In genomic region chr15:78382115-78382514, GRCm38 (mm10) we compare ENCODE assay signal across 18 mouse cellular contexts. TPM values are rescaled to one million over a fixed set of nuclear protein-coding genes. Genes with fewer than 3 reads are reported as not detected.
"Had no signal": no experiment of that assay in that cellular context is flagged by ENCODE, and none has a peak within 500 bp of the region (broad histone marks: within the 10 kb centered on the region; RNA-seq: fewer than 3 reads in every experiment).

No protein-coding gene starts in this region.

- DNase-seq: layer of hippocampus, adult 9-11 months; layer of hippocampus, postnatal 36 days; lung, adult 18-20 months; thymus, postnatal 36 days had no signal

- H3K27me3 ChIP-seq: limb, embryonic 15.5 days had no signal

- ATAC-seq: intestine, embryonic 16.5 days had no signal

- H3K4me2 ChIP-seq: limb, embryonic 15.5 days; midbrain, embryonic 12.5 days had no signal

- H3K9me3 ChIP-seq: limb, embryonic 15.5 days; midbrain, embryonic 12.5 days had no signal

- H3K4me1 ChIP-seq: limb, embryonic 15.5 days; midbrain, embryonic 12.5 days had no signal

- H3K27ac ChIP-seq: kidney, postnatal 0 days; limb, embryonic 15.5 days; liver, embryonic 14.5 days; midbrain, embryonic 12.5 days had no signal

- H3K9ac ChIP-seq: limb, embryonic 15.5 days; liver, embryonic 14.5 days; midbrain, embryonic 12.5 days had no signal

- H3K4me3 ChIP-seq: limb, embryonic 15.5 days; midbrain, embryonic 12.5 days had no signal

- H3K36me3 ChIP-seq: limb, embryonic 15.5 days; midbrain, embryonic 12.5 days had no signal

RNA-seq across cellular contexts. Expression of gene Tex33, which starts 13.6 kb away (rescaled TPM):
- total RNA-seq: layer of hippocampus, postnatal 36 days; left cerebral cortex, adult 8-10 months; left cerebral cortex, postnatal 25 days; megakaryocyte-erythroid progenitor cell, adult 5-6 weeks; midbrain, postnatal 0 days had no signal
- polyA plus RNA-seq: intestine, embryonic 16.5 days; kidney, postnatal 0 days; large intestine, adult 2 months; limb, embryonic 11.5 days; limb, embryonic 15.5 days; lung, embryonic 16.5 days; midbrain, embryonic 12.5 days; neural tube, embryonic 14.5 days; stomach, embryonic 14.5 days had no signal

RNA-seq across cellular contexts. Expression of gene Kctd17, which starts 46.2 kb away (rescaled TPM):
- total RNA-seq: megakaryocyte-erythroid progenitor cell, adult 5-6 weeks had no signal
